Mouse (Mus musculus) liver, embryonic 11.5 days (tissue): ENCODE results near the gene Dscaml1. TPM values are rescaled to one million over a fixed set of nuclear protein-coding genes. Genes with fewer than 3 reads are reported as not detected.

Source experiments
- ATAC-seq: fragments of 200-750 bp; cut with Nextera tagmentation; replicated peaks from 2 replicates; pipeline ENCODE4 v1.8.0; 2017; ENCODE audit warnings: moderate number of reproducible peaks, mild to moderate bottlenecking, moderate TSS enrichment, moderate library complexity; ENCODE audit not compliant: low FRiP score
- DNase-seq: peaks from one replicate; pipeline ENCODE4 v3.0.0-alpha.2; 2017; ENCODE audit warnings: low spot score
- H3K27ac ChIP-seq: fragments of 300-500 bp; sonication (generic); 2 replicates; pipeline ENCODE4 v1.5.1; 2014; ENCODE audit warnings: mild to moderate bottlenecking, low read depth, low read length, control low read depth
- H3K27me3 ChIP-seq: fragments of 300-500 bp; sonication (generic); replicated peaks from 2 replicates; pipeline ENCODE4 v1.6.1; 2014; ENCODE audit warnings: low read length, mixed read lengths; ENCODE audit not compliant: control insufficient read depth, insufficient read depth
- H3K36me3 ChIP-seq: fragments of 300-500 bp; sonication (generic); 2 replicates; pipeline ENCODE4 v1.6.1; 2014; ENCODE audit warnings: mild to moderate bottlenecking, low read length, moderate library complexity, mixed read lengths; ENCODE audit not compliant: control insufficient read depth, insufficient read depth
- H3K4me1 ChIP-seq: fragments of 300-500 bp; sonication (generic); replicated peaks from 2 replicates; pipeline ENCODE4 v1.6.1; 2014; ENCODE audit warnings: low read length, mixed read lengths; ENCODE audit not compliant: control insufficient read depth, insufficient read depth
- H3K4me2 ChIP-seq: fragments of 300-500 bp; sonication (generic); 2 replicates; pipeline ENCODE4 v1.6.1; 2014; ENCODE audit warnings: mild to moderate bottlenecking, control low read depth, moderate library complexity
- H3K4me3 ChIP-seq: fragments of 300-500 bp; sonication (generic); 2 replicates; pipeline ENCODE4 v1.5.1; 2014; ENCODE audit warnings: low read depth, low read length, control low read depth
- H3K9ac ChIP-seq: fragments of 300-500 bp; sonication (generic); 2 replicates; pipeline ENCODE4 v1.6.1; 2014; ENCODE audit warnings: low read depth, low read length, control low read depth
- H3K9me3 ChIP-seq: fragments of 300-500 bp; sonication (generic); 2 replicates; pipeline ENCODE4 v1.6.1; 2016; ENCODE audit warnings: low read length, inconsistent platforms, mixed read lengths; ENCODE audit not compliant: control insufficient read depth
- WGBS: fragments of 180-500 bp; shearing (Covaris S2); extraction: QIAGEN DNeasy Blood & Tissue Kit; methylation state at CpG from one replicate; pipeline ENCODE4 v1.1.7; 2014; 5-methylcytosine and 5-hydroxymethylcytosine counted together
- polyA plus RNA-seq: library from polyadenylated mRNA; unstranded; fragments of >200 nt; fragmentation: Nextera tagmentation; extraction: Ambion mirVana; gene quantifications from 2 replicates; pipeline ENCODE4 v1.2.1, GENCODE M21; 2014

Gene Dscaml1
- polyA plus RNA-seq, 1 experiment from 2014 or later, result 0.27 TPM

DNA sequence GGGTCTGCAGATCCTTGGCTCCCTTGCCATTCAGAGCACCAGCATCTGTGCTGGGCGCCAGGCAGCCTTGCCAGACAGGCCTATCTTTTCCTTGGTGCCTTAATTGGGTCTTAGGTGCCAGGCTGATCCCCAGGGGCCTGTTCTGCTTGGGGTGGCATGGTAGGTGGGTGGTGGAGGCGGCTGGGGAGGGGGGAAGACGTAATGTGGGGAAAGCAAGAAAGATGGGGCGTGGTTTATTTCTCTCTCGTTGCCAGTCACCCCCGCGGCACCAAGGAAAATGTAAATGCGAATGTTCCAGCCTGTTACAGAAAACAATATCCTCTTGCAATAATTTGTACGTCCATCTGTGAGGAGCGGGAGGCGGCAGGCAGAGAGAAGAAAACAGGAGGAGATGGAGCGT, 6.2 kb downstream of the Dscaml1 start:
- H3K27me3 ChIP-seq, result peaks cover 41% of the 10 kb centered on the region
- no peaks in the 10 kb centered on the region for H3K9me3 ChIP-seq
- H3K9ac ChIP-seq, result no peak overlapping the region
- H3K4me3 ChIP-seq, result no peak overlapping the region
- H3K27ac ChIP-seq, result no peak overlapping the region
- no peak overlapping the region for H3K4me2 ChIP-seq
- 66% methylated on average over 12 of the region's 12 CpGs for WGBS
- peaks cover 6% of the 10 kb centered on the region for H3K4me1 ChIP-seq
- DNase-seq (no peak), ATAC-seq (no peak)
- H3K36me3 ChIP-seq, result no peaks in the 10 kb centered on the region

GRCm38 (mm10) chr9:45433119-45433518, 6.7 kb downstream of the Dscaml1 start:
- DNase-seq (no peak), ATAC-seq (no peak)

GRCm38 (mm10) chr9:45434171-45434570, 7.7 kb downstream of the Dscaml1 start:
- Histone ChIP-seq H3K27ac (no peak overlapping the region), H3K4me3 (no peak overlapping the region), H3K4me2 (no peak overlapping the region), H3K36me3 (no peaks in the 10 kb centered on the region), H3K9ac (no peak overlapping the region), H3K4me1 (peaks cover 6% of the 10 kb centered on the region), H3K9me3 (no peaks in the 10 kb centered on the region), H3K27me3 (peaks cover 35% of the 10 kb centered on the region)
- DNase-seq (no peak), ATAC-seq (no peak)
- WGBS, result 70% methylated on average over 2 of the region's 2 CpGs

More at GRCm38 (mm10) chr9:45433119-45433518, 6.7 kb downstream of the Dscaml1 start:
- Histone ChIP-seq H3K9ac (no peak overlapping the region), H3K4me2 (no peak overlapping the region), H3K4me3 (no peak overlapping the region), H3K4me1 (peaks cover 6% of the 10 kb centered on the region), H3K27ac (no peak overlapping the region), H3K27me3 (peaks cover 41% of the 10 kb centered on the region), H3K9me3 (no peaks in the 10 kb centered on the region), H3K36me3 (no peaks in the 10 kb centered on the region)
- 78% methylated on average over 9 of the region's 9 CpGs for WGBS

- Histone ChIP-seq H3K27me3 (no peaks in the 10 kb centered on the region; the same call in 1 of the 2 replicates), H3K9me3 (no peaks in the 10 kb centered on the region), H3K36me3 (no peaks in the 10 kb centered on the region), H3K27ac (no peak overlapping the region), H3K9ac (no peak overlapping the region), H3K4me1 (no peaks in the 10 kb centered on the region), H3K4me3 (no peak overlapping the region), H3K4me2 (no peak overlapping the region)
- WGBS, result 59% methylated on average over 4 of the region's 4 CpGs
- DNase-seq (no peak), ATAC-seq (no peak)
Measured at GRCm38 (mm10) chr9:45439025-45439424, 12.6 kb downstream of the Dscaml1 start.

DNA sequence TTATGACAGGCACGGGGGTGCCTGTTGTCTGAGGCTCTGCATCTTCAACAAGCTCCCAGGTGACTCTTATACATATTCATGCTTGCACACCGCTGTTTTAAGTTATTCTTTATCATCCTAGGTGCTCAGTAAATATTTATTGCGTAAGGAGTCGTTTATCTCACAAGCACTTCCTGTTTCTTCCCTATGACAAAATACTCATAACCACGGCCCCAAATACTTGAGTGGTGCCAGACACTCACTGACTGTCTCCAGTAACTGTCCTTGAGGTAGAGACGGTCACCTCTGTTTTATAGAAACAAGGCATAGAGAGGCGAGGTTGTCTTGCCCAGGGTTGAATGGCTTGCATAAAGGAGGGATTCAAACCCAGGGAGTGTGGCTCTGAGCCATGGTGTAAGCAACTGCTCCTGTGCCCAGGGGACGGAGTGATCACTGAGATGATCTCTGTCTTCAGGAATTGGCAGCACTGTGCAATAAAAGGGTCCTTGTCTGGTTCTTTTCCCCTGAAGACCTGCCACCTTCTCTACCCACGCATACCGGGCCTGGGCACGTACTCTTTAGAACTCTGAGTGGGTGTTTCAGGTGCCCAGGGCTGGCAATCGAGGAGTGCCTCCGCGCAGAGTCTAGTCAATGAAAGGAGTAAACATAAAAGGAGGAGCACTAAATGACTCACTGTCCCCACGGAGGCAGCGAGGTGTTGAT, 13.8 kb downstream of the Dscaml1 start:
- Histone ChIP-seq H3K9ac (no peak overlapping the region), H3K27me3 (no peaks in the 10 kb centered on the region; the same call in 1 of the 2 replicates), H3K4me2 (no peak overlapping the region), H3K9me3 (no peaks in the 10 kb centered on the region), H3K4me1 (no peaks in the 10 kb centered on the region), H3K4me3 (no peak overlapping the region), H3K27ac (no peak overlapping the region), H3K36me3 (no peaks in the 10 kb centered on the region)
- ATAC-seq (no peak), DNase-seq (no peak)
- WGBS, result 77% methylated on average over 16 of the region's 16 CpGs

GRCm38 (mm10) chr9:45444251-45444798, 17.9 kb downstream of the Dscaml1 start:
- H3K4me2 ChIP-seq, result no peak overlapping the region
- no peaks in the 10 kb centered on the region for H3K4me1 ChIP-seq
- no peak overlapping the region for H3K9ac ChIP-seq
- no peak overlapping the region for H3K27ac ChIP-seq
- WGBS, result 74% methylated on average over 5 of the region's 5 CpGs
- H3K4me3 ChIP-seq, result no peak overlapping the region
- H3K27me3 ChIP-seq, result peaks cover 11% of the 10 kb centered on the region
- ATAC-seq, result no peak
- H3K36me3 ChIP-seq, result no peaks in the 10 kb centered on the region
- DNase-seq, result no peak
- no peaks in the 10 kb centered on the region for H3K9me3 ChIP-seq

DNA sequence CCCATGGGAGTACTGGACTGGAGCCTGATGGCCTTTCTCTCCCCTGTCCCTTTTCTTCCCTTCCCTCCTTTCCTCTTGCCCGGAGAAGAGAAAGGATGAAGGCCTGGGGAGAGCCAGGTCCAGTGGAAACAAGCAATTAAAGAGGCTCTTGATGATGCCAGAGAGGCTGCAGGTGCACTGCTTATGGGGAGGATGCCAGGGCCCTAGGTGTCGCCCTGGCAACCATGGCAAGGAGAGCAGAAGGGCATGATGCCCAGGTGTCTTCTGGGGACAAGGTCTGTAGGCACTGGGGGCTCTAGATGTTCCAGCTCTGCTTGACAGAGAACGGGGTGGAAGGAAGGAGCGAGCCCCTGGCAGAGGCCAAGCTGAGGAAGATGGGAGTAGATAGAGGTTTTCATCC, 23.2 kb downstream of the Dscaml1 start:
- H3K4me3 ChIP-seq, result no peak overlapping the region
- no peaks in the 10 kb centered on the region for H3K36me3 ChIP-seq
- peaks cover 11% of the 10 kb centered on the region for H3K27me3 ChIP-seq
- ATAC-seq (no peak), DNase-seq (no peak)
- 75% methylated on average over 4 of the region's 4 CpGs for WGBS
- no peak overlapping the region for H3K4me2 ChIP-seq
- no peaks in the 10 kb centered on the region for H3K9me3 ChIP-seq
- no peak overlapping the region for H3K27ac ChIP-seq
- H3K4me1 ChIP-seq, result no peaks in the 10 kb centered on the region
- H3K9ac ChIP-seq, result no peak overlapping the region

- Histone ChIP-seq H3K4me2 (no peak overlapping the region), H3K27me3 (peaks cover 11% of the 10 kb centered on the region), H3K9ac (no peak overlapping the region), H3K27ac (no peak overlapping the region), H3K9me3 (no peaks in the 10 kb centered on the region), H3K4me3 (no peak overlapping the region), H3K36me3 (no peaks in the 10 kb centered on the region), H3K4me1 (no peaks in the 10 kb centered on the region)
- ATAC-seq, result no peak
- 71% methylated on average over 4 of the region's 4 CpGs for WGBS
- no peak for DNase-seq
Measured at GRCm38 (mm10) chr9:45451346-45451745, 24.9 kb downstream of the Dscaml1 start.

DNA sequence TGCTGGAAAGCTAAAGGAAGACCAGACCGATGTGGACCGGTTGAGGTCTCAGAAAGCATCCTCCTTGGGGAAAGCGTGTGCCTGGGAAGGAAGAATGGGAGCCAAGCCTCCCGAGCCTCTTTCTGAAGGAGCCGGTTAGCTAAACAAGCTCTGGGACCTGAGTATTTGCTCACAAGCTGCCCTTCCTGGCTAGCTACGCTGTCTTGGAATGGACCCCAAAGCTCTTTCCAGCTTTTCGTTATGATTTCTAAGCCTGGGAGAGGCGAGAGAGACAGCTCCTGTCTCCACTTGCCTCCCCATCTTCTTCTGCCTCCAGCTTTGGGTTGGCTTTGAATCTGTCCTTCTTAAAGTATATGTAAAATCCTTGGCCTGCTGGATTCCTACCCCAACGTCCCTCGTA, 27.6 kb downstream of the Dscaml1 start:
- ATAC-seq, result no peak
- Histone ChIP-seq H3K27ac (no peak overlapping the region), H3K4me3 (no peak overlapping the region), H3K9ac (no peak overlapping the region), H3K4me1 (no peaks in the 10 kb centered on the region), H3K4me2 (no peak overlapping the region), H3K9me3 (no peaks in the 10 kb centered on the region), H3K36me3 (no peaks in the 10 kb centered on the region), H3K27me3 (0 out of 2 replicates have a peak, but pooled peaks cover under 1% of the 10 kb centered on the region)
- no peak for DNase-seq
- WGBS, result 80% methylated on average over 10 of the region's 10 CpGs
